Mouse (Mus musculus): Measurements from ENCODE around the gene Astl. TPM values are rescaled to one million over a fixed set of nuclear protein-coding genes. Genes with fewer than 3 reads are reported as not detected.

Astl gene
- polyA plus RNA-seq, 1 experiment: not detected

DNA sequence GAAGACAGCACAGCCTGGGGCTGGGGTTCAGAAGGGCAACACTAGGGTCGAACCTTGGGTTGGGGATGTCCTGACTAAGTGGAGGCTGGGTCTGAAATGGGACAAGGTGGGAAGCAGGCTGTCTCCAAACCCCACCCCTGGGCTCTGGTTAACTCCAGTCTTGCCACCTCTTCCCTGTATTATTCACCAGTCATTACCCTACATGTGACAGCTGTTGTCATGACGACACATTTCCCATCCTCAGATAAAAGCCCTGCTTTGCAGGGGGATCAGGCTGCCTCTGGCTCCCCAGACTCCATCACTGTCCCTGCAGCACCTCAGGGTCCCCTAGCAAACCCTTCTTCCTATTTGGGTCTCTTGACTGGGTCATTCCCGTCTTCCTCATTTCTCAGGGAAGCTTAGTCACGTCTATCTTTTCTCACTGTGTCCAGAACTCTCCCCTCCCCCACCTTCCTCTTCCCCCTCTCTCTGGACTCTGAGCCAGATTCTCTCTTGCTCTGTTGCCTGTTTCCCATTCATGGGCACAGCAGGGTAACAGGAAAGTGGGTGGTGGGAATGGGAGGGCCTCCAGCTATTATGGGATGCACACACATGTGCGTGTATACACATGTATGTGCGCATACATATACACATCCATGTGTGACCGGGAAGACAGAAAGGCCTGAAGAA, 39.6 kb downstream of the Astl start:
- H3K27me3 ChIP-seq (ENCODE audit: control insufficient read depth, insufficient read depth, low read length): no peaks in the 10 kb centered on the region
- WGBS: 45% methylated on average over 7 of the region's 7 CpGs
- no peak overlapping the region for H3K27ac ChIP-seq (ENCODE audit: insufficient read depth, low read length)

DNA sequence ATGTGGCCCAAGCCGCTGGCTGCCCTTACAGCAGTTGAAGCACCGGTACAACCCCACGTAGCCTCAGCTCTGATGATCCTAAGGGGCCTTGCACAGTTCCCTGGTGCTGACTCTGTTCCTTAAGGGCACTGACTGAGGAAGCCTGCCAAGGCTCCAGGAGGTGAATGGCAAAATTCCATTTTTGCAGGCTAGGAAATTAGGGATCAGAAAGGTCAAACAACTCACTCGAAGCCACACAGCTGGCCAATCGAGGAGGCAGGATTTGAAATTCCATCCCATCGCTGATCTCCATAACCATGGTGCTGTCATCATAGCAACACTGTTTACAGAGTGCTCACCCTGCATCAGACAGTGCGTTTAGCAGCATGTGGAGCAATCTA, 40.2 kb downstream of the Astl start:
- no peaks in the 10 kb centered on the region for H3K27me3 ChIP-seq (ENCODE audit: control insufficient read depth, insufficient read depth, low read length)
- no peak for DNase-seq
- H3K27ac ChIP-seq (ENCODE audit: insufficient read depth, low read length): no peak overlapping the region
- TF ChIP-seq POLR2A (IDR thresholded peaks at IDR 0.05; ENCODE audit: borderline replicate concordance, insufficient read depth, low read length): no peak
- TF ChIP-seq CTCF (IDR thresholded peaks at IDR 0.05; ENCODE audit: borderline replicate concordance, insufficient read depth, low read depth, low read length): no peak
- no peak overlapping the region for H3K4me3 ChIP-seq (replicated peaks; ENCODE audit: insufficient read depth, low read depth, low read length)
- WGBS: 41% methylated on average over 7 of the region's 7 CpGs
- no peaks in the 10 kb centered on the region for H3K4me1 ChIP-seq (ENCODE audit: control insufficient read depth, insufficient read depth, low read length)

More for the DNA sequence above, 39.6 kb downstream of the Astl start:
- DNase-seq: no peak
- no peaks in the 10 kb centered on the region for H3K4me1 ChIP-seq (ENCODE audit: control insufficient read depth, insufficient read depth, low read length)
- H3K4me3 ChIP-seq (replicated peaks; ENCODE audit: insufficient read depth, low read depth, low read length): no peak overlapping the region
- TF ChIP-seq POLR2A (IDR thresholded peaks at IDR 0.05; ENCODE audit: borderline replicate concordance, insufficient read depth, low read length) (no peak), CTCF (IDR thresholded peaks at IDR 0.05; ENCODE audit: borderline replicate concordance, insufficient read depth, low read depth, low read length) (no peak)

DNA sequence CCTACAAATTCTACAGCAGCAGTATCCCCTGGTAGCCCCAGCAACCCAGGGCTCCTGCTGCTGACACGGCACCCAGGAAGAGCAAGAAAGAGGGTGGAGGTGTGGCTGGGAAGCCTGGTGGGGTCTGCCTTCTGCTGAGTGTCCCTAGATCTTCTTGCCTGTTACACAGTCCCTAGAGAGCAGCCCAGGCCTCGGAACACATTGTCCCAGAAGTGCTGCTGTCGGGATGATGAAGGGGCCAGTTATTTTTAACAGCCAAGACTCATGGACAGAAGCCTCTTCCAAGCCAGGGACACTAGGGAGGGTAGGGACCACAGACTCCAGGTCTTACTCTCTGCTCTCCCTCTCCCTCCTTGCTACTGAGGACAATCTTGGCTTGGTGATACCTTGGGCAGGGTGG, 40.8 kb downstream of the Astl start:
- no peak overlapping the region for H3K27ac ChIP-seq (ENCODE audit: insufficient read depth, low read length)
- WGBS: 65% methylated on average over 3 of the region's 3 CpGs
- no peak for DNase-seq
- no peak overlapping the region for H3K4me3 ChIP-seq (replicated peaks; ENCODE audit: insufficient read depth, low read depth, low read length)
- no peaks in the 10 kb centered on the region for H3K4me1 ChIP-seq (ENCODE audit: control insufficient read depth, insufficient read depth, low read length)
- TF ChIP-seq POLR2A (IDR thresholded peaks at IDR 0.05; ENCODE audit: borderline replicate concordance, insufficient read depth, low read length): no peak
- no peak for TF ChIP-seq CTCF (IDR thresholded peaks at IDR 0.05; ENCODE audit: borderline replicate concordance, insufficient read depth, low read depth, low read length)
- no peaks in the 10 kb centered on the region for H3K27me3 ChIP-seq (ENCODE audit: control insufficient read depth, insufficient read depth, low read length)

DNA sequence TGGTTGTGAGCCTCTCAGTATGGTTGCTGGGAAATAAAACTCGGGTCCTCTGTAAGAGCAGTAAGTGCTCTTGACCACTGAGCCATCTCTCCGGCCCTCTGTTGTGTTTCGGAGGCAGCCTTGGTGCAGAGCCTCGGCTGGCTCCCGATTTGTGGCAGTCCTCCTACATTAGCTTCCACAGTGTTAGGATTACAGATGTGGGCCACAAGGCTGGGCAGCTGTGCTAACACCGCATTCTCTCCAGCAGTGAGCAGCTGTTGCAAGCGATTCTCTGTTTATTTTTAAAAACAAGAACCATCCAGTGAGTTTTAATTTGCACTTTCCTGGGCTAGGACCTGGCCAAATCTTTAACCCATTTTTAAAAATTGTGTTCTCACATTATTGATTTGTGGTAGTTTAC, 45.4 kb downstream of the Astl start:
- Histone ChIP-seq H3K4me1 (ENCODE audit: control insufficient read depth, insufficient read depth, low read length) (no peaks in the 10 kb centered on the region), H3K4me3 (replicated peaks; ENCODE audit: insufficient read depth, low read depth, low read length) (no peak overlapping the region), H3K27me3 (ENCODE audit: control insufficient read depth, insufficient read depth, low read length) (no peaks in the 10 kb centered on the region), H3K27ac (ENCODE audit: insufficient read depth, low read length) (no peak overlapping the region)
- no peak for DNase-seq
- TF ChIP-seq POLR2A (IDR thresholded peaks at IDR 0.05; ENCODE audit: borderline replicate concordance, insufficient read depth, low read length) (no peak), CTCF (IDR thresholded peaks at IDR 0.05; ENCODE audit: borderline replicate concordance, insufficient read depth, low read depth, low read length) (no peak)
- 74% methylated on average over 7 of the region's 7 CpGs for WGBS

DNA sequence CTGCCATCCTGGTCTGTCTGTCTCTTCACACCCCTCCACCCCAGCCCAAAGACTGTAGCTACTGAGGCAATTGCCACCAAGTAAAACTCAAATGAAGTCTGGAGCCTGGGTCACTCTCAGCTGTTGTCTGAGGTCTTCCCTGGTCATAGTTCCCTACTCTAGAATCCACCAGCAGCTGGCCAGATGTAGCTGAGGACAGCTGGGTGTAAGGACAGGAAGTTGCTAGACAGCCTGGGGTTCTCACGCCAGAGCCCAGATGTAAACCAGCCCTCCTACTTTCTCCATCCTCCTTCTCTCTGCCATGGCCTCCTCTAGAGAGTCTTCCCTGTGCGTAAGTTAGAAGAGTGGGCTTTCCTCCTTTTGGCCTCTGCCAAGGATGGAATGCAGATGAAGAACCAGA, 49.1 kb downstream of the Astl start:
- Histone ChIP-seq H3K4me3 (replicated peaks; ENCODE audit: insufficient read depth, low read depth, low read length) (no peak overlapping the region), H3K27me3 (ENCODE audit: control insufficient read depth, insufficient read depth, low read length) (no peaks in the 10 kb centered on the region), H3K27ac (ENCODE audit: insufficient read depth, low read length) (no peak overlapping the region), H3K4me1 (ENCODE audit: control insufficient read depth, insufficient read depth, low read length) (no peaks in the 10 kb centered on the region)
- DNase-seq: no peak
- WGBS: 90% methylated on average over 2 of the region's 2 CpGs
- TF ChIP-seq CTCF (IDR thresholded peaks at IDR 0.05; ENCODE audit: borderline replicate concordance, insufficient read depth, low read depth, low read length) (no peak), POLR2A (IDR thresholded peaks at IDR 0.05; ENCODE audit: borderline replicate concordance, insufficient read depth, low read length) (no peak)

DNA sequence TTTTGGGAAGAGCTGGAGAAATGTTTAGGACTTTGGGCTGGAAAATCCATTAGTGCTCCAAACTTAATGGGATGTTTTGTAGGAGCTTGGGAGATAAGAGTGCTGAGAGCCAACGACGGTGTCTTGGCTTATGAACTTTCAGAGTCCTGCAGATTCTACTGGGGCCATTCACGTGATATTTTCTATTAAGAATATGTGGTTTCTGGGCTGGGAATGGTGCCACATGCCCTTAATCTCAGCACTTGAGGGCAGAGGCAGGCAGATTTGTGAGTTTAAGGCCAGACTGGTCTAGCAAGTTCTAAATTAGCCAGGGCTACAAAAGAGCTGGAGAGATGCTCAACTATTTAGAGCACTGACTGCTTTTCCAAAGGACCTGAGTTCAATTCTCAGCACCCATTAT, 51.9 kb downstream of the Astl start:
- no peak overlapping the region for H3K4me3 ChIP-seq (replicated peaks; ENCODE audit: insufficient read depth, low read depth, low read length)
- DNase-seq: no peak
- no peaks in the 10 kb centered on the region for H3K27me3 ChIP-seq (ENCODE audit: control insufficient read depth, insufficient read depth, low read length)
- no peak overlapping the region for H3K27ac ChIP-seq (ENCODE audit: insufficient read depth, low read length)
- no peak for TF ChIP-seq CTCF (IDR thresholded peaks at IDR 0.05; ENCODE audit: borderline replicate concordance, insufficient read depth, low read depth, low read length)
- no peak for TF ChIP-seq POLR2A (IDR thresholded peaks at IDR 0.05; ENCODE audit: borderline replicate concordance, insufficient read depth, low read length)
- 89% methylated on average over 3 of the region's 3 CpGs for WGBS
- H3K4me1 ChIP-seq (ENCODE audit: control insufficient read depth, insufficient read depth, low read length): no peaks in the 10 kb centered on the region

DNA sequence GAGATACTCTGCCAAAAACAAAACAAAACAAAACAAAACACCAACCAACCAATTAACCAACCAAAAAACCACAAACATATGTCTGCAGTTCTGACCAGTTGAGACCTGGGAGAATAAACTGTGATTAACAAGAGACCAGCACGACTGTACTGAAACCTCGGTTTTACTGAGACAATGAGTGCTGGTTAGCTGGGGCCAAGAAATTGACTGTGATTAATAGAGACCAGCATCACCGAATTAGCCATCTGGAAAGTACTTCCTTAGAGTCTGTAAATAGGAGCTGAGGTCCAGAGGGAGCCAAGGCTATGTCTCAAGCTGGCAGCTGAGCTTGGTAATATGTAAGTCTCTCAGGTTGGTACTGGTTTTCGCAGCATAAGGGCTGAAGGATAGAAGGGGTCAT, 52.4 kb downstream of the Astl start:
- TF ChIP-seq POLR2A (IDR thresholded peaks at IDR 0.05; ENCODE audit: borderline replicate concordance, insufficient read depth, low read length): no peak
- no peaks in the 10 kb centered on the region for H3K27me3 ChIP-seq (ENCODE audit: control insufficient read depth, insufficient read depth, low read length)
- DNase-seq: no peak
- no peak overlapping the region for H3K4me3 ChIP-seq (replicated peaks; ENCODE audit: insufficient read depth, low read depth, low read length)
- H3K27ac ChIP-seq (ENCODE audit: insufficient read depth, low read length): no peak overlapping the region
- WGBS: 20% methylated on average over 4 of the region's 4 CpGs
- no peaks in the 10 kb centered on the region for H3K4me1 ChIP-seq (ENCODE audit: control insufficient read depth, insufficient read depth, low read length)

DNA sequence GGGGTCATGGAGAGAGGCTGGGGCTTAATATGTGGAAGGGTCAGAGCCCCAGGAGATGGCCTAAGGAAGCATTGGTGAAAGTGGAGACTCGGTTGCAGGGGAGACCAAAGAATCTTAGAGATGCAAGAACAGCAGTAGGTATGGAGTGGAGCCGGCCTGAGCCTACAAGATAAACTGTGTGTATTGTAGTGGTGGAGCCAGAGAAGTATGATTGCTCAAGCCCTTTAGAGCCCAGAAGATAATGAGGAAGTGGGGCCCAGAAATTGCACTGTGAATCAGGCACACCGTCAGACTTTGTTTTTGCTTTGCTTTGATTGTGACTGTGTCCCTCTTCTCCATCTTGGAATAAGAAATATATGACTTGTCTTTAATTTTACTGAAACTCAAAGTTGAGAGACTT, 52.9 kb downstream of the Astl start:
- Histone ChIP-seq H3K4me3 (replicated peaks; ENCODE audit: insufficient read depth, low read depth, low read length) (no peak overlapping the region), H3K27ac (ENCODE audit: insufficient read depth, low read length) (no peak overlapping the region), H3K27me3 (ENCODE audit: control insufficient read depth, insufficient read depth, low read length) (no peaks in the 10 kb centered on the region), H3K4me1 (ENCODE audit: control insufficient read depth, insufficient read depth, low read length) (no peaks in the 10 kb centered on the region)
- 76% methylated on average over 3 of the region's 3 CpGs for WGBS
- no peak for DNase-seq
- TF ChIP-seq POLR2A (IDR thresholded peaks at IDR 0.05; ENCODE audit: borderline replicate concordance, insufficient read depth, low read length) (no peak), CTCF (IDR thresholded peaks at IDR 0.05; ENCODE audit: borderline replicate concordance, insufficient read depth, low read depth, low read length) (no peak)

Measured in cerebellum, adult 2 months (tissue).